Mouse (Mus musculus) lung, postnatal 0 days (tissue): Measurements from ENCODE around the gene Gm20708. TPM values are rescaled to one million over a fixed set of nuclear protein-coding genes. Genes with fewer than 3 reads are reported as not detected.

Experiments
- ATAC-seq: fragments of 200-750 bp; cut with Nextera tagmentation; 2 replicates; pipeline ENCODE4 v1.8.0; 2017; ENCODE audit warnings: moderate library complexity
- DNase-seq: peaks from one replicate; pipeline ENCODE4 v3.0.0-alpha.2; 2016; ENCODE audit warnings: low spot score
- H3K27ac ChIP-seq: fragments of 300-500 bp; sonication (generic); 2 replicates; pipeline ENCODE4 v1.5.1; 2014; ENCODE audit warnings: antibody characterized with exemption, mild to moderate bottlenecking, low read length, mixed read lengths
- H3K27me3 ChIP-seq: fragments of 300-500 bp; sonication (generic); replicated peaks from 2 replicates; pipeline ENCODE4 v1.6.1; 2014; ENCODE audit warnings: low read length, mixed read lengths; ENCODE audit not compliant: insufficient read depth
- H3K36me3 ChIP-seq: fragments of 300-500 bp; sonication (generic); 2 replicates; pipeline ENCODE4 v1.6.1; 2014; ENCODE audit warnings: low read length, mixed read lengths; ENCODE audit not compliant: insufficient read depth
- H3K4me1 ChIP-seq: fragments of 300-500 bp; sonication (generic); 2 replicates; pipeline ENCODE4 v1.6.1; 2014; ENCODE audit warnings: antibody characterized with exemption, low read depth, low read length, mixed read lengths; ENCODE audit not compliant: insufficient read depth
- H3K4me2 ChIP-seq: fragments of 300-500 bp; sonication (generic); replicated peaks from 2 replicates; pipeline ENCODE4 v1.6.1; 2014; ENCODE audit warnings: low read depth, mild to moderate bottlenecking, low read length, moderate library complexity, mixed read lengths
- H3K4me3 ChIP-seq: fragments of 300-500 bp; sonication (generic); 2 replicates; pipeline ENCODE4 v1.5.1; 2014; ENCODE audit warnings: low read depth, low read length
- H3K9ac ChIP-seq: fragments of 300-500 bp; sonication (generic); replicated peaks from 2 replicates; pipeline ENCODE4 v1.6.1; 2014; ENCODE audit warnings: low read depth, mild to moderate bottlenecking
- H3K9me3 ChIP-seq: fragments of 300-500 bp; sonication (generic); 2 replicates; pipeline ENCODE4 v1.6.1; 2016; ENCODE audit warnings: low read length, mixed read lengths
- CTCF ChIP-seq: IDR thresholded peaks from 2 replicates; pipeline ENCODE4 v1.5.1; 2016; ENCODE audit warnings: antibody characterized with exemption, mild to moderate bottlenecking
- EP300 ChIP-seq: IDR thresholded peaks from 2 replicates; pipeline ENCODE4 v1.6.1; 2016; ENCODE audit warnings: antibody characterized with exemption, mild to moderate bottlenecking, control low read depth
- WGBS: fragments of 180-500 bp; shearing (Covaris S2); extraction: QIAGEN DNeasy Blood & Tissue Kit; methylation state at CpG from one replicate; pipeline ENCODE4 v1.1.7; 2014; 5-methylcytosine and 5-hydroxymethylcytosine counted together
- polyA plus RNA-seq: library from polyadenylated mRNA; unstranded; fragments of >200 nt; fragmentation: Nextera tagmentation; extraction: Ambion mirVana; gene quantifications from 2 replicates; pipeline ENCODE4 v1.2.1, GENCODE M21; 2015

The Gm20708 gene
- polyA plus RNA-seq, 1 experiment from 2014 or later = 0.27 TPM

- Histone ChIP-seq H3K4me1 (no peaks in the 10 kb centered on the region), H3K36me3 (no peaks in the 10 kb centered on the region), H3K9ac (no peak overlapping the region), H3K27ac (no peak overlapping the region), H3K9me3 (no peaks in the 10 kb centered on the region), H3K4me2 (no peak overlapping the region), H3K4me3 (no peak overlapping the region), H3K27me3 (no peaks in the 10 kb centered on the region)
- WGBS = 93% methylated on average over 9 of the region's 10 CpGs
- TF ChIP-seq EP300 (no peak), CTCF (no peak)
- DNase-seq = no peak
- no peak for ATAC-seq
Observed at GRCm38 (mm10) chr11:117857462-117857861, 48.0 kb downstream of the Gm20708 start.

GRCm38 (mm10) chr11:117858392-117858791 lies 48.9 kb downstream of the Gm20708 start:
- Histone ChIP-seq H3K4me1 (no peaks in the 10 kb centered on the region), H3K9me3 (no peaks in the 10 kb centered on the region), H3K4me3 (no peak overlapping the region), H3K36me3 (no peaks in the 10 kb centered on the region), H3K27ac (no peak overlapping the region), H3K4me2 (no peak overlapping the region), H3K27me3 (no peaks in the 10 kb centered on the region), H3K9ac (no peak overlapping the region)
- ATAC-seq (no peak), DNase-seq (no peak)
- TF ChIP-seq EP300 (no peak), CTCF (no peak)
- 53% methylated on average over 3 of the region's 3 CpGs for WGBS

GRCm38 (mm10) chr11:117860601-117861000 lies 51.1 kb downstream of the Gm20708 start, which contains the start of gene Tmem235:
TSS of gene Tmem235 (plus strand) at chr11:117860752.
- Histone ChIP-seq H3K27ac (no peak within 1 kb of the TSS), H3K36me3 (no peaks in the 10 kb centered on the region), H3K4me3 (no peak within 1 kb of the TSS), H3K27me3 (no peaks in the 10 kb centered on the region), H3K4me1 (no peaks in the 10 kb centered on the region), H3K4me2 (no peak within 1 kb of the TSS), H3K9ac (no peak within 1 kb of the TSS), H3K9me3 (no peaks in the 10 kb centered on the region)
- TF ChIP-seq CTCF (no peak), EP300 (no peak)
- no peak for DNase-seq
- 3% methylated on average over 21 of the region's 23 CpGs for WGBS
- no peak for ATAC-seq

GRCm38 (mm10) chr11:117863174-117863856 lies 53.8 kb downstream of the Gm20708 start:
- Histone ChIP-seq H3K4me2 (no peak overlapping the region), H3K27ac (no peak overlapping the region), H3K4me3 (no peak overlapping the region), H3K36me3 (no peaks in the 10 kb centered on the region), H3K9ac (no peak overlapping the region), H3K27me3 (no peaks in the 10 kb centered on the region), H3K9me3 (no peaks in the 10 kb centered on the region), H3K4me1 (no peaks in the 10 kb centered on the region)
- WGBS = 42% methylated on average over 11 of the region's 11 CpGs
- TF ChIP-seq EP300 (no peak), CTCF (no peak)
- DNase-seq (no peak), ATAC-seq (no peak)

- TF ChIP-seq EP300 (no peak), CTCF (no peak)
- Histone ChIP-seq H3K36me3 (no peaks in the 10 kb centered on the region), H3K9ac (no peak overlapping the region), H3K4me2 (no peak overlapping the region), H3K27ac (no peak overlapping the region), H3K9me3 (no peaks in the 10 kb centered on the region), H3K27me3 (no peaks in the 10 kb centered on the region), H3K4me3 (no peak overlapping the region), H3K4me1 (no peaks in the 10 kb centered on the region)
- ATAC-seq (no peak), DNase-seq (no peak)
- WGBS = 60% methylated on average over 2 of the region's 2 CpGs
Observed at GRCm38 (mm10) chr11:117864805-117865204, 55.3 kb downstream of the Gm20708 start.

- 32% methylated on average over 6 of the region's 6 CpGs for WGBS
Observed at GRCm38 (mm10) chr11:117865988-117866387, 56.5 kb downstream of the Gm20708 start.

More at GRCm38 (mm10) chr11:117865988-117866387, 56.5 kb downstream of the Gm20708 start:
- ATAC-seq (no peak), DNase-seq (no peak)
- Histone ChIP-seq H3K4me2 (no peak overlapping the region), H3K27me3 (no peaks in the 10 kb centered on the region), H3K4me1 (no peaks in the 10 kb centered on the region), H3K36me3 (no peaks in the 10 kb centered on the region), H3K9ac (no peak overlapping the region), H3K27ac (no peak overlapping the region), H3K4me3 (no peak overlapping the region), H3K9me3 (no peaks in the 10 kb centered on the region)
- TF ChIP-seq EP300 (no peak), CTCF (no peak)
